Mouse (Mus musculus) liver, adult 2 months (tissue): Measurements from ENCODE around the gene Rae1.

Experiments used
- CTCF ChIP-seq: fragments of 200-500 bp; IDR thresholded peaks from 2 replicates; pipeline ENCODE4 v1.5.1; 2011; ENCODE audit warnings: low read depth, low read length, control low read depth
- POLR2A ChIP-seq: fragments of 200-500 bp; IDR thresholded peaks from 2 replicates; pipeline ENCODE4 v1.6.1; 2011; ENCODE audit warnings: low read length, control low read depth; ENCODE audit not compliant: insufficient read depth; ENCODE audit errors: extremely low read depth

DNA sequence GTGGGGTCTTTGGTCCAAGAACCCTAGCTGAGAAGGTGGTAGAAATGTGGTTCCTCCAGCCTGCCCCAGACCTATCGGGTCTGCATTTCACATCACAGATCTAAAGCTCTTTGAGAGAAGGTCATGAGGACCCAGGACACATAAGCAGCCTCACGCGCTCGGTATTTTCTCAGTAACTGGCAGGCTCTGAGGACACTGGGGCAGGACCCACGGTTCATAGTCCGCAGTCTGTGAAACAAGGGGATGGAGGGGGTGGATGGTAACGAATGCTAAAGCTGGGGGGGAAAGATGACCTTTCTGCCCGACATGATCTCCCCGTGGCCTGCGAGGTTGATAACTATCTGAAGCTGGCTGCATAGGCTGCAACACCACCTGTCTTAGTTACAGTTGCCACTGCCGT lies 2.2 kb upstream of the Rae1 start:
- TF ChIP-seq POLR2A, result no peak
- TF ChIP-seq CTCF, result no peak
